Mouse (Mus musculus) forebrain, postnatal 0 days (tissue): ENCODE results near the gene Gabbr2. TPM values are rescaled to one million over a fixed set of nuclear protein-coding genes. Genes with fewer than 3 reads are reported as not detected.
A peak's percentile ranks its signal among the peaks of the same experiment; 100 is the strongest.

Source experiments
- ATAC-seq: fragments of 200-750 bp; cut with Nextera tagmentation; 2 replicates; pipeline ENCODE4 v1.8.0; 2017; ENCODE audit warnings: mild to moderate bottlenecking, moderate library complexity
- DNase-seq: peaks from one replicate; pipeline ENCODE4 v3.0.0-alpha.2; 2015
- H3K27ac ChIP-seq: fragments of 300-500 bp; sonication (generic); 2 replicates; pipeline ENCODE4 v1.5.1; 2014; ENCODE audit warnings: low read depth, mild to moderate bottlenecking, antibody characterized with exemption, low read length, moderate library complexity, mixed read lengths
- H3K27me3 ChIP-seq: fragments of 300-500 bp; sonication (generic); 2 replicates; pipeline ENCODE4 v1.6.1; 2014; ENCODE audit warnings: mild to moderate bottlenecking, low read length, mixed read lengths; ENCODE audit not compliant: insufficient read depth
- H3K36me3 ChIP-seq: fragments of 300-500 bp; sonication (generic); 2 replicates; pipeline ENCODE4 v1.6.1; 2014; ENCODE audit warnings: mild to moderate bottlenecking, moderate library complexity; ENCODE audit not compliant: insufficient read depth
- H3K4me1 ChIP-seq: fragments of 300-500 bp; sonication (generic); 2 replicates; pipeline ENCODE4 v1.6.1; 2014; ENCODE audit warnings: antibody characterized with exemption; ENCODE audit not compliant: insufficient read depth
- H3K4me2 ChIP-seq: fragments of 300-500 bp; sonication (generic); 2 replicates; pipeline ENCODE4 v1.6.1; 2014; ENCODE audit warnings: low read depth, mild to moderate bottlenecking, moderate library complexity
- H3K4me3 ChIP-seq: fragments of 300-500 bp; sonication (generic); 2 replicates; pipeline ENCODE4 v1.5.1; 2014; ENCODE audit warnings: low read depth, low read length, mixed read lengths
- H3K9ac ChIP-seq: fragments of 300-500 bp; sonication (generic); 2 replicates; pipeline ENCODE4 v1.6.1; 2014; ENCODE audit warnings: mild to moderate bottlenecking
- H3K9me3 ChIP-seq: fragments of 300-500 bp; sonication (generic); 2 replicates; pipeline ENCODE4 v1.6.1; 2016; ENCODE audit warnings: low read length
- CTCF ChIP-seq: sonication (generic); IDR thresholded peaks from 2 replicates; pipeline ENCODE4 v1.5.1; 2016; ENCODE audit warnings: antibody characterized with exemption, control low read depth, low read depth
- WGBS: fragments of 180-500 bp; shearing (Covaris S2); extraction: QIAGEN DNeasy Blood & Tissue Kit; methylation state at CpG from one replicate; pipeline ENCODE4 v1.1.7; 2014; 5-methylcytosine and 5-hydroxymethylcytosine counted together
- polyA plus RNA-seq: library from polyadenylated mRNA; unstranded; fragments of >200 nt; fragmentation: Nextera tagmentation; extraction: Ambion mirVana; gene quantifications from 2 replicates; pipeline ENCODE4 v1.2.1, GENCODE M21; 2015
- total RNA-seq: library from RNA; depleted of rRNA; stranded (reverse); fragments of >200 nt; gene quantifications from 2 replicates; pipeline ENCODE4 v1.2.3, GENCODE M21; 2014

Gabbr2 gene
- total and polyA plus RNA-seq, 2 experiments from 2014 or later: 14.7 to 65.3 TPM

DNA sequence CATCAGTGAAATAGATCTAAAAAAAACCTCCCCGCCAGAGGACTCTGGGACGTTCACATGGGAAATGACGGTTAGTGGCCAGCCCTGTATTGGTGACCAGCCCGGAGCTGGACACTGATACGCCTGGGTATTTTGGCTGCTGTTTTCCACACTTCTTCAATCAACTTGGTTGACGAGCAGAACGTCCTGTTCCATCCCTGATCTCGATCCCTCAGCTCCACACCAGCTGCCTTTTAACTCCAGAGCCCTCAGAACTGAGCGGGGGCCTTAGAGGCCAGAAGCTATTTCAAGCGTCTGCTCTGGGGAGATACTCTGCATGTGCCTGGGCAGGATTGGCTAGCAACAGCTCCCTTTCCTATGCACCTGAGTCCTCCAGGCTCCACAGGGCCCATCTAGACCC, 177.4 kb downstream of the Gabbr2 start:
- Histone ChIP-seq H3K27me3 (no peaks in the 10 kb centered on the region), H3K4me2 (no peak overlapping the region), H3K36me3 (no peaks in the 10 kb centered on the region; the same call in 1 of the 2 replicates), H3K4me3 (no peak overlapping the region), H3K4me1 (no peaks in the 10 kb centered on the region), H3K9me3 (no peaks in the 10 kb centered on the region), H3K27ac (no peak overlapping the region), H3K9ac (no peak overlapping the region)
- DNase-seq: no peak
- no peak for TF ChIP-seq CTCF
- ATAC-seq: no peak
- WGBS: 84% methylated on average over 10 of the region's 10 CpGs

DNA sequence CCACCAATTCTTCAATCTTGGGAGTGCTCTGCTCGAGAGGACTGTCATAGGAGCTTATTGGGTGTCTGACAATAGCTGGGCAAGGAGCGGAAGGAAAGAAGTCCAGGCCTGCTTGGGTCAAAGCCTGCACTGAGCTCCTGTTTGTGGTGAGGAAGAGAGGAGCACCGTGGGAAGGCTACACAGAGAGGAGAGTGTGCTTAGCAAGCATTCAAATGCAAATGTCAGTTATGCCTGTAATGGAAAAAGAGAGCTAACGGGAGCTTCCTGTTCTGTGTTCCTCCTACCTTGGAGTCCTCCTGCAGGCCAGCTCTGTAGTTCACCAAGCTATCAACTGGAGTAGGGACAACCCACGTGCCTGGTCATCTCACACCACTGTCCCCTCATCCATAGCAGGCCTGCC, 180.5 kb downstream of the Gabbr2 start:
- DNase-seq (no peak), ATAC-seq (no peak)
- 41% methylated on average over 5 of the region's 5 CpGs for WGBS

DNA sequence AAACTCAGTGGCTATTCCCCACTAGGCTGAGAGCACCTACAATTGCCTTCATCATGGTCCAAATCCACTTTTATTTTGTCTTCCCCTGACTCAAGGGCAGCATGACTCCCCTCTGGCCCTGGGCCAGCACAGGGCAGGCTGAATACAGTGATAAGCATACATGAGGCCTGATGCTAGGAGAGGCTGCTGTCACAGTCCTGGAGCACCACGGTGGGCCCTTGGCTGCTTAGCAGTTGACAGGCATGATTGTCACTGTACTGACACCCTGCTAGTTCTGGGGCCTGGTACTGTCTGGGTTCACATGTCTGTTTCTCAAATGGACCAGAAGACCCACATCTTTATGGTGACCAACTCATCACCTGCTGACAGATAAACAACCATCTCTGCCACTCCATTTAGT, 184.8 kb downstream of the Gabbr2 start:
- no peak for TF ChIP-seq CTCF
- Histone ChIP-seq H3K27me3 (no peaks in the 10 kb centered on the region), H3K4me3 (no peak overlapping the region), H3K9ac (no peak overlapping the region), H3K27ac (no peak overlapping the region), H3K36me3 (peaks cover 2% of the 10 kb centered on the region; the same call in 1 of the 2 replicates), H3K9me3 (no peaks in the 10 kb centered on the region), H3K4me1 (no peaks in the 10 kb centered on the region), H3K4me2 (no peak overlapping the region)
- peak; percentile 26; the same call in 1 of the 2 replicates for ATAC-seq
- WGBS: 62% methylated on average over 1 of the region's 1 CpGs
- no peak for DNase-seq

More for the DNA sequence above, 180.5 kb downstream of the Gabbr2 start:
- Histone ChIP-seq H3K9ac (no peak overlapping the region), H3K4me1 (no peaks in the 10 kb centered on the region), H3K4me2 (no peak overlapping the region), H3K36me3 (no peaks in the 10 kb centered on the region; the same call in 1 of the 2 replicates), H3K4me3 (no peak overlapping the region), H3K27ac (no peak overlapping the region), H3K9me3 (no peaks in the 10 kb centered on the region), H3K27me3 (no peaks in the 10 kb centered on the region)
- no peak for TF ChIP-seq CTCF

DNA sequence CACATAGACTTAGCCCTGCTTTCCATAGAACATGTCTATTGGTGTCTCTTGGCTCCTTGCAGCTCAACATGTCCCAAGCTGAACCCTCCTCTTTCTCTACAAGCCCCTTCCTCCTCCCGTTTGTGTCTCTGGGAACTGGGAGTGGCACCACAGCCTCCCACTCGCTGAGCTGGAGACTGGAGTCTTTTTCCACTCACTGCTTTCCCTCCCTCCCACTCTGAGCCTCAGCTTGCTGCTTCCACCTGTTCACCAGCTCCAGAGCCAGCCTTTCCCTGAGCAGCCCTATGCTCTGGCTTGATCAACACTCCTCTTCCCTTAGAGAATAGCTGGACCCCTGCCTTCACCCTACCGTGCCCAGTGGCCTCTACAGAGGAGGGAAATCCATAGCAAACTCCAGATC, 185.8 kb downstream of the Gabbr2 start:
- H3K36me3 ChIP-seq: peaks cover 3% of the 10 kb centered on the region; the same call in 1 of the 2 replicates
- ATAC-seq (peak; percentile 44; the same call in 1 of the 2 replicates), DNase-seq (no peak)
- no peaks in the 10 kb centered on the region for H3K27me3 ChIP-seq
- H3K4me3 ChIP-seq: no peak overlapping the region
- H3K27ac ChIP-seq: no peak overlapping the region
- no peak for TF ChIP-seq CTCF
- no peaks in the 10 kb centered on the region for H3K4me1 ChIP-seq
- H3K9me3 ChIP-seq: no peaks in the 10 kb centered on the region
- no peak overlapping the region for H3K9ac ChIP-seq
- whole genome bisulfite sequencing: 51% methylated on average over 3 of the region's 3 CpGs
- H3K4me2 ChIP-seq: no peak overlapping the region

DNA sequence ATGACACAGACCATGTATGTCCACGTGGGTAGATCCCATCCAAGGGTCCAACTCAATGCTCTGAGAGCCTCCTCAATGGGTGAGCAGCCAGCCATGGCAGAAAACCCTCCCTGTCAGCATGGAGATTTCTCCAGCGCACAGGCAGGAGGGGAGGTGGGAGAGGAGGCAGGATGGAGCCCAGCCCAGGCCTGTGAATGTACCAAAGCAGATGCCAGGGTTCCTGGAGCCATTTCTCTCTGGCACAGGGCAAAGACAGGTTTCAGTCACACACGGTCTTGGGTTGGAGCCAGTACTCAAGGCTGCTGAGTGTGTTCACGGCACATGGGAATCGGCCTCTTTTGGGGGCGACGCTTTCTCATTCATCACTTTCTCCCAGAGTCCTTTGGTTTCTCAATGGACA, 189.3 kb downstream of the Gabbr2 start:
- ATAC-seq (no peak), DNase-seq (peak; percentile 39)
- TF ChIP-seq CTCF: no peak
- H3K36me3 ChIP-seq: peaks cover 3% of the 10 kb centered on the region; the same call in 1 of the 2 replicates
- no peak overlapping the region for H3K9ac ChIP-seq
- H3K9me3 ChIP-seq: no peaks in the 10 kb centered on the region
- 68% methylated on average over 7 of the region's 7 CpGs for WGBS
- H3K4me3 ChIP-seq: no peak overlapping the region
- no peaks in the 10 kb centered on the region for H3K27me3 ChIP-seq
- H3K4me1 ChIP-seq: no peaks in the 10 kb centered on the region
- no peak overlapping the region for H3K4me2 ChIP-seq
- no peak overlapping the region for H3K27ac ChIP-seq

DNA sequence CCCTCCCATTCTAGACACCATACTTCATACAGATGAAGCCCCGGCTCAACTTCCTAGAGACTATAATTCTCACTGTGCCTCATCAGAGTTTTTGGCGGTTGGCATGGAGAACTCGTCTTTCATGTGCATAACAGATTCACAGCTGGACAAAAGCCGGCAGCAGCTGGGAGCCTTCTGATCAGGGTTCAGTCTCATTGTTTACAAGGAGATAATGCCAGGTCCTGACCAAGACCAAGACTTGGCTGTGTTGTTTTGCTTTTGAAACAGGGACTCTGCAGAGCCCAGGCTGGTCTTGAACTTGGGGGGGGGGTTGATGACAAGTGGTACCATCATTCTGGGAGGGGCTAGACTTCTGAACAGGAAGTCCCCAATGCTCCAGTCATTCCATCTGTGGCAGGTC, 191.8 kb downstream of the Gabbr2 start:
- H3K4me2 ChIP-seq: no peak overlapping the region
- no peak for DNase-seq
- no peak overlapping the region for H3K4me3 ChIP-seq
- no peaks in the 10 kb centered on the region for H3K27me3 ChIP-seq
- WGBS: 29% methylated on average over 4 of the region's 4 CpGs
- no peaks in the 10 kb centered on the region for H3K9me3 ChIP-seq
- H3K9ac ChIP-seq: no peak overlapping the region
- no peak for TF ChIP-seq CTCF
- H3K4me1 ChIP-seq: no peaks in the 10 kb centered on the region
- H3K36me3 ChIP-seq: peaks cover 3% of the 10 kb centered on the region; the same call in 1 of the 2 replicates
- H3K27ac ChIP-seq: no peak overlapping the region
- no peak for ATAC-seq

DNA sequence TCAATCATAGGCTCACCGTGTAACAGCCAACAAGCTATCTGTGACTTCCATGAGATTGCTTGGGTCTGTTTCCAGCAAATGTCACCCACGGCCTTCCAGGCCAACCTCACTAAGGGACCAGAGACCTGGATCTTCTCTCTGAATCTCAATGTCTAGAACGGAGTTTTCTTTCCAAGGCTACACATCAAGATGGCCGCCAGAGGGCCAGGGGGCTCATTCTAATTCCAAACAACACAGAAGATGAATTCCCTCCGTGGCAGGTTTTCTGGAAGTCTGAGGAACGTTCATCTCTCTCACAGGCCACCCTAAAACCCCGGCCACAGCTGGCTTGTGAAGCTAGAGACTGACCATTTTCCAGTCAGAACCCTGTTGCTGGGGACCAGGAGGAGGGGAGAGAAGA, 196.0 kb downstream of the Gabbr2 start:
- DNase-seq: peak; percentile 24
- 57% methylated on average over 7 of the region's 7 CpGs for WGBS
- no peaks in the 10 kb centered on the region for H3K9me3 ChIP-seq

More for the DNA sequence above, 196.0 kb downstream of the Gabbr2 start:
- Histone ChIP-seq H3K4me3 (no peak overlapping the region), H3K9ac (no peak overlapping the region), H3K36me3 (peaks cover 1% of the 10 kb centered on the region; the same call in 1 of the 2 replicates), H3K4me2 (no peak overlapping the region), H3K27ac (no peak overlapping the region), H3K4me1 (no peaks in the 10 kb centered on the region), H3K27me3 (no peaks in the 10 kb centered on the region)
- ATAC-seq: no peak
- peak; percentile 56 for TF ChIP-seq CTCF
